Mouse (Mus musculus): Measurements from ENCODE around the gene Ccdc62. TPM values are rescaled to one million over a fixed set of nuclear protein-coding genes. Genes with fewer than 3 reads are reported as not detected.
A peak's percentile ranks its signal among the peaks of the same experiment; 100 is the strongest.

Ccdc62 gene
- polyA plus RNA-seq, 1 experiment from 2014 or later: 4.7 TPM

GRCm38 (mm10) chr5:123946546-123946945, 16.1 kb downstream of the Ccdc62 start:
- H3K9ac ChIP-seq: no peak overlapping the region
- H3K4me2 ChIP-seq (replicated peaks): no peak overlapping the region
- no peak overlapping the region for H3K27ac ChIP-seq
- H3K36me3 ChIP-seq: no peaks in the 10 kb centered on the region
- no peaks in the 10 kb centered on the region for H3K27me3 ChIP-seq (replicated peaks)
- no peaks in the 10 kb centered on the region for H3K9me3 ChIP-seq
- no peak overlapping the region for H3K4me3 ChIP-seq (replicated peaks)
- 63% methylated on average over 4 of the region's 4 CpGs for WGBS
- no peak for ATAC-seq
- H3K4me1 ChIP-seq (replicated peaks): no peaks in the 10 kb centered on the region

GRCm38 (mm10) chr5:123947041-123947761, 16.7 kb downstream of the Ccdc62 start:
- Histone ChIP-seq H3K9me3 (no peaks in the 10 kb centered on the region), H3K4me1 (replicated peaks) (no peaks in the 10 kb centered on the region), H3K4me3 (replicated peaks) (no peak overlapping the region), H3K4me2 (replicated peaks) (no peak overlapping the region), H3K27ac (no peak overlapping the region), H3K27me3 (replicated peaks) (no peaks in the 10 kb centered on the region), H3K9ac (no peak overlapping the region), H3K36me3 (no peaks in the 10 kb centered on the region)
- WGBS: 49% methylated on average over 7 of the region's 7 CpGs
- ATAC-seq: no peak

DNA sequence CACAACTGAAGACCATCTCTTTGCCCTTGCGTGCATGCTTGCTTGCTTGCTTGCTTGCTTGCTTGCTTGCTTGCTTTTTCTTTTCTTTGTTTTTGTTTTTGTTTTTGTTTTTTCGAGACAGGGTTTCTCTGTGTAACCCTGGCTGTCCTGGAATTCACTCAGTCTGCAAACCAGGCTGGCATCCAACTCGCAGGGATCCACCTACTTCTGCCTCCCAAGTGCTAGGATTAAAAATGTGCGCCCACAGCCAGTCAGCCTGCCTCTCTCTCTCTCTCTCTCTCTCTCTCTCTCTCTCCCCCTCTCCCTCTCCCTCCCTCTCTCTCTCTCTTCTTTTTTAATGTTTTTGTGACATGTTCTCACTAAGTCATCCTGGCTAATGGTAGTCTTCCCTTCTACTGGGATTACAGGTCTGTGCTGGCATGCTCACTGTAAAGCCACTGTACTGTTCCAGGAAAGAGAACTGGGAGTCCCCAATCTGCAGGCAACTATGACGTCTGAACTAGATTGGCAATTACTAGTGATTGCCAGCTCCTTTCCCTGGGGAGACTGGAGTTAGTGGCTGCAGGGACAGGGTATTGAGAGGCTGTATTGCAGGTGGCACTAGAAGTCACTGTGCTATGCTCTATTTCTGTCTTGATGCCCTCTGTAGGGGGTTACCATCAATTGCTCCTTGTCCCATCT, 22.0 kb downstream of the Ccdc62 start:
- H3K27ac ChIP-seq: no peak overlapping the region
- 66% methylated on average over 5 of the region's 5 CpGs for WGBS

GRCm38 (mm10) chr5:123957213-123957612, 26.7 kb downstream of the Ccdc62 start:
- Histone ChIP-seq H3K4me1 (replicated peaks) (no peaks in the 10 kb centered on the region), H3K27ac (no peak overlapping the region), H3K9me3 (no peaks in the 10 kb centered on the region), H3K4me3 (replicated peaks) (no peak overlapping the region), H3K9ac (no peak overlapping the region), H3K36me3 (no peaks in the 10 kb centered on the region), H3K27me3 (replicated peaks) (no peaks in the 10 kb centered on the region), H3K4me2 (replicated peaks) (no peak overlapping the region)
- 95% methylated on average over 8 of the region's 8 CpGs for WGBS
- ATAC-seq: no peak

More for the DNA sequence above, 22.0 kb downstream of the Ccdc62 start:
- Histone ChIP-seq H3K9ac (no peak overlapping the region), H3K4me2 (replicated peaks) (no peak overlapping the region), H3K36me3 (no peaks in the 10 kb centered on the region), H3K4me3 (replicated peaks) (no peak overlapping the region), H3K4me1 (replicated peaks) (no peaks in the 10 kb centered on the region), H3K9me3 (no peaks in the 10 kb centered on the region), H3K27me3 (replicated peaks) (no peaks in the 10 kb centered on the region)
- no peak for ATAC-seq

DNA sequence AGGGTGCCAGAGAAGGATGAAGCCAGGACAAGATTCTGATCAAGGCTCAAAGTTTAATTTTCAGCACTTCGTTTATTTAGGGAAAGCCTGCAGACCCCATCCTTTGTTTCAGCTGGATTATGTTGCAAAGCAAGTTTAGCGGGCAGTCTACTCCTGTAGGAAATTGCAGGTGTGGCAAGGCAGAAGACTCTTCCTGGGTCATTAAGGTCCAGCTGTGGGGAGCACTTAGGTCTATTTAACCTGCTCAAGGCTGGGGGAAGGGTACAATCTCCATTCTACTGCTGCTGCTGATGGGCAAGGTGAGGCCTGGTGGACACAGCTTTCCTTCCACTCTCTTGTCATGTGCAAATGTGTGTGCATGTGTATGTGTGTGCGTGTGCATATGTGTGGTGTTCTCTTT, 28.5 kb downstream of the Ccdc62 start:
- WGBS: 60% methylated on average over 3 of the region's 3 CpGs
- Histone ChIP-seq H3K9me3 (no peaks in the 10 kb centered on the region), H3K27ac (no peak overlapping the region), H3K4me3 (replicated peaks) (no peak overlapping the region), H3K36me3 (no peaks in the 10 kb centered on the region), H3K9ac (no peak overlapping the region), H3K4me2 (replicated peaks) (no peak overlapping the region), H3K4me1 (replicated peaks) (no peaks in the 10 kb centered on the region), H3K27me3 (replicated peaks) (no peaks in the 10 kb centered on the region)
- ATAC-seq: peak; percentile 66; the same call in 1 of the 2 replicates

- Histone ChIP-seq H3K27ac (no peak overlapping the region), H3K4me3 (replicated peaks) (no peak overlapping the region), H3K4me1 (replicated peaks) (no peaks in the 10 kb centered on the region), H3K4me2 (replicated peaks) (no peak overlapping the region), H3K9me3 (no peaks in the 10 kb centered on the region), H3K36me3 (no peaks in the 10 kb centered on the region), H3K9ac (no peak overlapping the region), H3K27me3 (replicated peaks) (no peaks in the 10 kb centered on the region)
- ATAC-seq: no peak
- WGBS: 52% methylated on average over 8 of the region's 8 CpGs
Measured at GRCm38 (mm10) chr5:123960129-123960528, 29.6 kb downstream of the Ccdc62 start.

- 79% methylated on average over 12 of the region's 12 CpGs for WGBS
Measured at GRCm38 (mm10) chr5:123961046-123961445, 30.6 kb downstream of the Ccdc62 start.

DNA sequence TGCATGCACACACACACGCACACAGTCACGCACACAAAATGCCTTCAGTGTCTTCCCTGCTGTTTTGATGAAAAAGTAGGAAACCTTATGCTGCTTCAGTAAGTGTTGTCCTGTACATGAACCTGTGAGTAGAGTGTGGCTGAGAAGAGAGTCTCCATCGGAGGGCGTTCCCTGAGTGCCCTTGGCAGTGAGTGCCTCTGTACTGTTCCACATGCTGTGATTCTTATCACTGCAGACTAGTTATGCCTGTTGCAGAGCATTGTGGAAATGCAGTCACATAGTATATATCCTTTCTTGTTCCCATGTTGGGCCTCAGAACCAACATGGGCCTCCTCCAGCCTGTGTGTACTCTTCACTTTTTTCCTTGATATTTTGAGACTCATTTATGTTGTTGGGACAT, 33.7 kb downstream of the Ccdc62 start:
- Histone ChIP-seq H3K4me1 (replicated peaks) (no peaks in the 10 kb centered on the region), H3K27ac (no peak overlapping the region), H3K9me3 (no peaks in the 10 kb centered on the region), H3K9ac (no peak overlapping the region), H3K4me2 (replicated peaks) (no peak overlapping the region), H3K4me3 (replicated peaks) (no peak overlapping the region), H3K36me3 (no peaks in the 10 kb centered on the region), H3K27me3 (replicated peaks) (no peaks in the 10 kb centered on the region)
- WGBS: 93% methylated on average over 4 of the region's 4 CpGs
- peak; percentile 56; the same call in 1 of the 2 replicates for ATAC-seq

More at GRCm38 (mm10) chr5:123961046-123961445, 30.6 kb downstream of the Ccdc62 start:
- H3K36me3 ChIP-seq: no peaks in the 10 kb centered on the region
- no peak overlapping the region for H3K9ac ChIP-seq
- H3K9me3 ChIP-seq: no peaks in the 10 kb centered on the region
- no peak for ATAC-seq
- no peaks in the 10 kb centered on the region for H3K27me3 ChIP-seq (replicated peaks)
- H3K4me3 ChIP-seq (replicated peaks): no peak overlapping the region
- no peak overlapping the region for H3K4me2 ChIP-seq (replicated peaks)
- no peaks in the 10 kb centered on the region for H3K4me1 ChIP-seq (replicated peaks)
- no peak overlapping the region for H3K27ac ChIP-seq

DNA sequence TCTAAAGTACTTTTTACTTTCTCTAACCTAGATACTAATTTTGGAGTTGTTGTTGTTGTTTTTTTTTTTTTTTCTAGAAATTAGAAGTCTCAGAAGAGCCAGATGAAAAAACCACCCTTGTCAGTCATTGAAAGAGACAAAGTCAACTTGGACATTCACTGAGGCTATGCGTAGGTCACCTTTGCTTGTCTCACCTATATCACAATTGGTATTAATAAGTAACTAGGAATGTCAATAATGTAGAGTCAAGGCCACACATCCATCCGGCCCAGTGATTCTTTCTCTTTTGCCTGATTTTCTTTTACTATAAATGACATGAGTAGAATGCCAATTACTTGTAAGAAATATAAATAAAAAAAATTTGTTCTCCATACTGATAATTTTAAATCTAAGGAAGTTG, 36.3 kb downstream of the Ccdc62 start:
- Histone ChIP-seq H3K9me3 (no peaks in the 10 kb centered on the region), H3K9ac (no peak overlapping the region), H3K4me1 (replicated peaks) (no peaks in the 10 kb centered on the region), H3K4me2 (replicated peaks) (no peak overlapping the region), H3K27me3 (replicated peaks) (no peaks in the 10 kb centered on the region; the same call in 1 of the 2 replicates), H3K4me3 (replicated peaks) (no peak overlapping the region), H3K27ac (no peak overlapping the region), H3K36me3 (no peaks in the 10 kb centered on the region)
- ATAC-seq: peak; percentile 63
- 70% methylated on average over 2 of the region's 2 CpGs for WGBS

DNA sequence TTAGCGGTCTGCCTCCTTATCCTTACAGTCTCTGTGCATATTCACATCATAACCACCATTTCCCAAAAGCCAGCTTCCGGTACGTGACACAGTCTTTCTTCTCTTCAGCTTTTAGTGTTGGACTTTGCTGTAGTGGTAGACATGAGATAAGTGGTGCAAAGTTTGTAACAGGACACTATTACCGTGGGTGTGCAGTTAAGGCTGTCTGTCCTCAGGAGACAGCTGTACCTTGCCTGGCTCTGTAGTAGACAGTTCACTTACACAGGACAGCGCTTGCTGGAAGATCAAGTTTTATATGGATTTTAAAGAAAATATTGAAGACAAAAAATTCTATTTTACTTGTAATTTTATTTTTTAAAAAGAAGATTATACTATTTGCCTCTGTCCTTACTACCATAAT, 38.0 kb downstream of the Ccdc62 start:
- Histone ChIP-seq H3K4me1 (replicated peaks) (0 out of 2 replicates have a peak, but pooled peaks cover 3% of the 10 kb centered on the region), H3K9ac (no peak overlapping the region), H3K4me2 (replicated peaks) (no peak overlapping the region), H3K27me3 (replicated peaks) (peaks cover 3% of the 10 kb centered on the region), H3K36me3 (no peaks in the 10 kb centered on the region), H3K4me3 (replicated peaks) (no peak overlapping the region), H3K27ac (no peak overlapping the region), H3K9me3 (no peaks in the 10 kb centered on the region)
- ATAC-seq: peak; percentile 52
- 60% methylated on average over 5 of the region's 5 CpGs for WGBS

DNA sequence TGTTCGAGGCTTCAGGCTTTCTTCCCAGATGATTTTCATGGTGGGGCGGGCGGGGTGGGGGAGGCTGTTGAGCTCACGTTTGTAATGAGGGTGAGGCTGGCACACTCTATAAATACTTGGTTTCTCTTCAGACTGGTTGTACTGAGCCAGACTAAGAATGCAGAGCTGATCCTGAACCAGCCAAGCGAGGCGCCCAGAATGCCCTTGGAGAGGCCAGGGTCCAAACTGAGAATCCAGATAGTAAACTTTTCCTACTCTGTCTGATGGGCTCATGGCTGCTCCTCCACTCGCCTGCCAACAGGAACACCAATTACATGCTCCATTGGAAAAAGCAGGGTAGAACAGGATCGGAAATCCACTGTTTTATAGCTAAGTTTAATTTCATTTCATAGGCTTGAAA, 38.7 kb downstream of the Ccdc62 start:
- Histone ChIP-seq H3K4me2 (replicated peaks) (no peak overlapping the region), H3K36me3 (no peaks in the 10 kb centered on the region), H3K4me1 (replicated peaks) (0 out of 2 replicates have a peak, but pooled peaks cover 3% of the 10 kb centered on the region), H3K9ac (no peak overlapping the region), H3K4me3 (replicated peaks) (no peak overlapping the region), H3K27me3 (replicated peaks) (peaks cover 3% of the 10 kb centered on the region), H3K9me3 (no peaks in the 10 kb centered on the region), H3K27ac (peak overlapping the region; percentile 36; the same call in 1 of the 2 replicates)
- ATAC-seq: peak; percentile 13; the same call in 1 of the 2 replicates
- WGBS: 65% methylated on average over 8 of the region's 8 CpGs

DNA sequence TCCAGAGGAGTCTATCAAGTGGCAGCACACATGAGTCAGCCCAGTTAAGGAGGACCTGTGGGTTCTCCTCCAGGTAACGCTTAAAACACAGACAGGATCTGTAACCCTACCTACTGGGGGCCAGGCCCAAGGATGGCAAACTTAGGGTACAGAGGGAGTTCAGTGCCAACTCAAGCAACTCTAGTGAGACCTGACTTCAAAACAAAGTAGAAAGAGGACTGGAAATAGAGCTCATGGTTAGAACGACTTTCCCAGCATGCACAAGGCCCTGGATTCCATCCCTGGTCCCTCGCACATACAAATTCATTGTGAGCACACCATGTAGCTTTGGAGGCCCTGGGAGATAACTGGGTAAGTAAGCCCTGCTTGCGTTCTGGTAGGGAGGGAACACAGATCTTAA, 40.1 kb downstream of the Ccdc62 start:
- WGBS: 86% methylated on average over 4 of the region's 4 CpGs
- 0 out of 2 replicates have a peak, but pooled peaks cover 3% of the 10 kb centered on the region for H3K4me1 ChIP-seq (replicated peaks)
- ATAC-seq: no peak

More for the DNA sequence above, 40.1 kb downstream of the Ccdc62 start:
- Histone ChIP-seq H3K4me2 (replicated peaks) (no peak overlapping the region), H3K4me3 (replicated peaks) (no peak overlapping the region), H3K27me3 (replicated peaks) (peaks cover 3% of the 10 kb centered on the region), H3K9ac (no peak overlapping the region), H3K9me3 (no peaks in the 10 kb centered on the region), H3K27ac (no peak overlapping the region), H3K36me3 (no peaks in the 10 kb centered on the region)

Data from intestine, embryonic 15.5 days (tissue).